Mouse (Mus musculus): ENCODE data around the gene Impg1.
"Not testable (repeated sequence)": the region's sequence is repeated elsewhere in the genome, so short reads cannot be mapped to it uniquely, and the experiment has no call there.

Gene Impg1

GRCm38 (mm10) chr9:80344451-80345000, 120.8 kb downstream of the Impg1 start:
- DNase-seq (ENCODE audit: low read depth, low spot score) = no peak

GRCm38 (mm10) chr9:80342520-80342919, 122.8 kb downstream of the Impg1 start:
- no peak for DNase-seq (ENCODE audit: low read depth, low spot score)

GRCm38 (mm10) chr9:80341756-80342155, 123.5 kb downstream of the Impg1 start:
- no peak for DNase-seq (ENCODE audit: low read depth, low spot score)

- DNase-seq (ENCODE audit: low read depth, low spot score) = no peak
Measured at GRCm38 (mm10) chr9:80340927-80341326, 124.4 kb downstream of the Impg1 start.

- no peak for DNase-seq (ENCODE audit: low read depth, low spot score)
Measured at GRCm38 (mm10) chr9:80338026-80338425, 127.3 kb downstream of the Impg1 start.

GRCm38 (mm10) chr9:80335660-80336357, 129.5 kb downstream of the Impg1 start:
- no peak for DNase-seq (ENCODE audit: low read depth, low spot score)

GRCm38 (mm10) chr9:80333998-80334605, 131.2 kb downstream of the Impg1 start:
- no peak for DNase-seq (ENCODE audit: low read depth, low spot score)

- no peak for DNase-seq (ENCODE audit: low read depth, low spot score)
Measured at GRCm38 (mm10) chr9:80333466-80333865, 131.8 kb downstream of the Impg1 start.

- DNase-seq (ENCODE audit: low read depth, low spot score) = no peak
Measured at GRCm38 (mm10) chr9:80332153-80332552, 133.1 kb downstream of the Impg1 start.

GRCm38 (mm10) chr9:80321051-80321887, 144.0 kb downstream of the Impg1 start:
- not testable (repeated sequence) for DNase-seq (ENCODE audit: low read depth, low spot score)

- DNase-seq (ENCODE audit: low read depth, low spot score) = no peak
Measured at GRCm38 (mm10) chr9:80318027-80318426, 147.3 kb downstream of the Impg1 start.

- DNase-seq (ENCODE audit: low read depth, low spot score) = no peak
Measured at GRCm38 (mm10) chr9:80315922-80316321, 149.4 kb downstream of the Impg1 start.

GRCm38 (mm10) chr9:80313610-80314009, 151.7 kb downstream of the Impg1 start:
- no peak for DNase-seq (ENCODE audit: low read depth, low spot score)

- DNase-seq (ENCODE audit: low read depth, low spot score) = no peak
Measured at GRCm38 (mm10) chr9:80307629-80308028, 157.7 kb downstream of the Impg1 start.

GRCm38 (mm10) chr9:80306853-80307252, 158.4 kb downstream of the Impg1 start:
- no peak for DNase-seq (ENCODE audit: low read depth, low spot score)

GRCm38 (mm10) chr9:80306390-80306789, 158.9 kb downstream of the Impg1 start:
- DNase-seq (ENCODE audit: low read depth, low spot score) = no peak

- DNase-seq (ENCODE audit: low read depth, low spot score) = no peak
Measured at GRCm38 (mm10) chr9:80303518-80303917, 161.8 kb downstream of the Impg1 start.

GRCm38 (mm10) chr9:80299031-80299430, 166.2 kb downstream of the Impg1 start:
- DNase-seq (ENCODE audit: low read depth, low spot score) = no peak

- no peak for DNase-seq (ENCODE audit: low read depth, low spot score)
Measured at GRCm38 (mm10) chr9:80296086-80296485, 169.2 kb downstream of the Impg1 start.

- no peak for DNase-seq (ENCODE audit: low read depth, low spot score)
Measured at GRCm38 (mm10) chr9:80293056-80293584, 172.2 kb downstream of the Impg1 start.

- no peak for DNase-seq (ENCODE audit: low read depth, low spot score)
Measured at GRCm38 (mm10) chr9:80286845-80287244, 178.4 kb downstream of the Impg1 start.
